Mouse (Mus musculus): ENCODE measurements at regions not wholly inside any gene's neighbourhood (a gene's known extent, or its start where the extent isn't known, plus 50 kb on each side); places are given as distances from the start of the nearest gene placed in this dataset.

GRCm38 (mm10) chr4:84019500-84020255, 494.3 kb downstream of the Ccdc171 start:
- H3K27ac ChIP-seq (ENCODE audit: low read length) = no peak overlapping the region
- no peak for ATAC-seq
- H3K4me2 ChIP-seq (ENCODE audit: low read length) = no peak overlapping the region
- WGBS = 89% methylated on average over 14 of the region's 14 CpGs
- no peak overlapping the region for H3K9ac ChIP-seq (ENCODE audit: low read depth, low read length)
- no peaks in the 10 kb centered on the region for H3K27me3 ChIP-seq (ENCODE audit: control insufficient read depth, insufficient read depth, low read depth, low read length)
- no peak overlapping the region for H3K4me3 ChIP-seq (ENCODE audit: low read depth, low read length)
- no peaks in the 10 kb centered on the region for H3K36me3 ChIP-seq (ENCODE audit: control insufficient read depth, insufficient read depth, low read length)
- no peaks in the 10 kb centered on the region for H3K4me1 ChIP-seq (ENCODE audit: control insufficient read depth, insufficient read depth, low read length)
- no peaks in the 10 kb centered on the region for H3K9me3 ChIP-seq (replicated peaks; ENCODE audit: control insufficient read depth, low read length, poor library complexity, severe bottlenecking)

- H3K4me2 ChIP-seq (ENCODE audit: low read length) = no peak overlapping the region
- no peak for ATAC-seq
- H3K9ac ChIP-seq (ENCODE audit: low read depth, low read length) = no peak overlapping the region
- no peak overlapping the region for H3K4me3 ChIP-seq (ENCODE audit: low read depth, low read length)
- no peaks in the 10 kb centered on the region for H3K27me3 ChIP-seq (ENCODE audit: control insufficient read depth, insufficient read depth, low read depth, low read length)
- 85% methylated on average over 1 of the region's 1 CpGs for WGBS
- no peaks in the 10 kb centered on the region for H3K4me1 ChIP-seq (ENCODE audit: control insufficient read depth, insufficient read depth, low read length)
- no peaks in the 10 kb centered on the region for H3K36me3 ChIP-seq (ENCODE audit: control insufficient read depth, insufficient read depth, low read length)
- no peaks in the 10 kb centered on the region for H3K9me3 ChIP-seq (replicated peaks; ENCODE audit: control insufficient read depth, low read length, poor library complexity, severe bottlenecking)
- H3K27ac ChIP-seq (ENCODE audit: low read length) = no peak overlapping the region
These were observed 495.3 kb downstream of the Ccdc171 start for GRCm38 (mm10) chr4:84020692-84021091.

- no peak for ATAC-seq
- Histone ChIP-seq H3K4me1 (ENCODE audit: control insufficient read depth, insufficient read depth, low read length) (no peaks in the 10 kb centered on the region), H3K27me3 (ENCODE audit: control insufficient read depth, insufficient read depth, low read depth, low read length) (no peaks in the 10 kb centered on the region), H3K9me3 (replicated peaks; ENCODE audit: control insufficient read depth, low read length, poor library complexity, severe bottlenecking) (no peaks in the 10 kb centered on the region), H3K27ac (ENCODE audit: low read length) (no peak overlapping the region), H3K9ac (ENCODE audit: low read depth, low read length) (no peak overlapping the region), H3K4me2 (ENCODE audit: low read length) (no peak overlapping the region), H3K36me3 (ENCODE audit: control insufficient read depth, insufficient read depth, low read length) (no peaks in the 10 kb centered on the region), H3K4me3 (ENCODE audit: low read depth, low read length) (no peak overlapping the region)
- 89% methylated on average over 7 of the region's 7 CpGs for WGBS
These were observed 497.0 kb downstream of the Ccdc171 start for GRCm38 (mm10) chr4:84022323-84022722.

- Histone ChIP-seq H3K27ac (ENCODE audit: low read length) (no peak overlapping the region), H3K27me3 (ENCODE audit: control insufficient read depth, insufficient read depth, low read depth, low read length) (no peaks in the 10 kb centered on the region), H3K4me2 (ENCODE audit: low read length) (no peak overlapping the region), H3K36me3 (ENCODE audit: control insufficient read depth, insufficient read depth, low read length) (no peaks in the 10 kb centered on the region), H3K4me1 (ENCODE audit: control insufficient read depth, insufficient read depth, low read length) (no peaks in the 10 kb centered on the region), H3K4me3 (ENCODE audit: low read depth, low read length) (no peak overlapping the region), H3K9ac (ENCODE audit: low read depth, low read length) (no peak overlapping the region), H3K9me3 (replicated peaks; ENCODE audit: control insufficient read depth, low read length, poor library complexity, severe bottlenecking) (no peaks in the 10 kb centered on the region)
- WGBS = 63% methylated on average over 8 of the region's 8 CpGs
- ATAC-seq = no peak
These were observed 500.8 kb downstream of the Ccdc171 start for GRCm38 (mm10) chr4:84026144-84026543.

- Histone ChIP-seq H3K4me2 (ENCODE audit: low read length) (no peak overlapping the region), H3K27ac (ENCODE audit: low read length) (no peak overlapping the region), H3K36me3 (ENCODE audit: control insufficient read depth, insufficient read depth, low read length) (no peaks in the 10 kb centered on the region), H3K9me3 (replicated peaks; ENCODE audit: control insufficient read depth, low read length, poor library complexity, severe bottlenecking) (no peaks in the 10 kb centered on the region), H3K4me1 (ENCODE audit: control insufficient read depth, insufficient read depth, low read length) (peaks cover 12% of the 10 kb centered on the region), H3K4me3 (ENCODE audit: low read depth, low read length) (no peak overlapping the region), H3K9ac (ENCODE audit: low read depth, low read length) (no peak overlapping the region), H3K27me3 (ENCODE audit: control insufficient read depth, insufficient read depth, low read depth, low read length) (no peaks in the 10 kb centered on the region)
- WGBS = 19% methylated on average over 5 of the region's 5 CpGs
- ATAC-seq = no peak
These were observed 502.8 kb downstream of the Ccdc171 start for GRCm38 (mm10) chr4:84028120-84028519.

GRCm38 (mm10) chr4:84030916-84031315, 505.6 kb downstream of the Ccdc171 start:
- H3K36me3 ChIP-seq (ENCODE audit: control insufficient read depth, insufficient read depth, low read length) = no peaks in the 10 kb centered on the region
- WGBS = 92% methylated on average over 5 of the region's 5 CpGs
- H3K4me1 ChIP-seq (ENCODE audit: control insufficient read depth, insufficient read depth, low read length) = peaks cover 12% of the 10 kb centered on the region
- no peak overlapping the region for H3K4me3 ChIP-seq (ENCODE audit: low read depth, low read length)
- H3K9ac ChIP-seq (ENCODE audit: low read depth, low read length) = no peak overlapping the region
- H3K4me2 ChIP-seq (ENCODE audit: low read length) = no peak overlapping the region
- no peak for ATAC-seq
- H3K27ac ChIP-seq (ENCODE audit: low read length) = no peak overlapping the region
- no peaks in the 10 kb centered on the region for H3K27me3 ChIP-seq (ENCODE audit: control insufficient read depth, insufficient read depth, low read depth, low read length)
- H3K9me3 ChIP-seq (replicated peaks; ENCODE audit: control insufficient read depth, low read length, poor library complexity, severe bottlenecking) = no peaks in the 10 kb centered on the region

- ATAC-seq = peak; percentile 90
- Histone ChIP-seq H3K9me3 (replicated peaks; ENCODE audit: control insufficient read depth, low read length, poor library complexity, severe bottlenecking) (no peaks in the 10 kb centered on the region), H3K4me2 (ENCODE audit: low read length) (peak overlapping the region; percentile 26; the same call in 1 of the 2 replicates), H3K36me3 (ENCODE audit: control insufficient read depth, insufficient read depth, low read length) (no peaks in the 10 kb centered on the region), H3K27ac (ENCODE audit: low read length) (0 out of 2 replicates have a peak overlapping the region, but pooled peaks have one; percentile 7), H3K27me3 (ENCODE audit: control insufficient read depth, insufficient read depth, low read depth, low read length) (no peaks in the 10 kb centered on the region), H3K9ac (ENCODE audit: low read depth, low read length) (peak overlapping the region; percentile 46; the same call in 1 of the 2 replicates), H3K4me3 (ENCODE audit: low read depth, low read length) (no peak overlapping the region), H3K4me1 (ENCODE audit: control insufficient read depth, insufficient read depth, low read length) (peaks cover 12% of the 10 kb centered on the region)
- 13% methylated on average over 10 of the region's 10 CpGs for WGBS
These were observed 507.2 kb downstream of the Ccdc171 start for GRCm38 (mm10) chr4:84032505-84032904.

GRCm38 (mm10) chr4:84035347-84035746, 510.0 kb downstream of the Ccdc171 start:
- no peak for ATAC-seq
- Histone ChIP-seq H3K4me1 (ENCODE audit: control insufficient read depth, insufficient read depth, low read length) (peaks cover 12% of the 10 kb centered on the region), H3K9ac (ENCODE audit: low read depth, low read length) (no peak overlapping the region), H3K27me3 (ENCODE audit: control insufficient read depth, insufficient read depth, low read depth, low read length) (no peaks in the 10 kb centered on the region), H3K27ac (ENCODE audit: low read length) (no peak overlapping the region), H3K36me3 (ENCODE audit: control insufficient read depth, insufficient read depth, low read length) (no peaks in the 10 kb centered on the region), H3K9me3 (replicated peaks; ENCODE audit: control insufficient read depth, low read length, poor library complexity, severe bottlenecking) (no peaks in the 10 kb centered on the region), H3K4me3 (ENCODE audit: low read depth, low read length) (no peak overlapping the region), H3K4me2 (ENCODE audit: low read length) (no peak overlapping the region)
- 91% methylated on average over 1 of the region's 1 CpGs for WGBS

- H3K4me1 ChIP-seq (ENCODE audit: control insufficient read depth, insufficient read depth, low read length) = peaks cover 5% of the 10 kb centered on the region; the same call in 1 of the 2 replicates
- no peaks in the 10 kb centered on the region for H3K36me3 ChIP-seq (ENCODE audit: control insufficient read depth, insufficient read depth, low read length)
- H3K4me3 ChIP-seq (ENCODE audit: low read depth, low read length) = no peak overlapping the region
- no peaks in the 10 kb centered on the region for H3K27me3 ChIP-seq (ENCODE audit: control insufficient read depth, insufficient read depth, low read depth, low read length)
- no peak overlapping the region for H3K27ac ChIP-seq (ENCODE audit: low read length)
- no peak overlapping the region for H3K4me2 ChIP-seq (ENCODE audit: low read length)
- ATAC-seq = no peak
- H3K9ac ChIP-seq (ENCODE audit: low read depth, low read length) = no peak overlapping the region
- no peaks in the 10 kb centered on the region for H3K9me3 ChIP-seq (replicated peaks; ENCODE audit: control insufficient read depth, low read length, poor library complexity, severe bottlenecking)
- 99% methylated on average over 3 of the region's 3 CpGs for WGBS
These were observed 512.2 kb downstream of the Ccdc171 start for GRCm38 (mm10) chr4:84037535-84037934.
